Mouse (Mus musculus) E14TG2a.4 (cell line): ENCODE measurements at regions not wholly inside any gene's neighbourhood (a gene's known extent, or its start where the extent isn't known, plus 50 kb on each side); places are given as distances from the start of the nearest gene placed in this dataset.
"Not testable (repeated sequence)": the region's sequence is repeated elsewhere in the genome, so short reads cannot be mapped to it uniquely, and the experiment has no call there.

Experiments used
- CTCF ChIP-seq: conservative IDR thresholded peaks from 2 replicates; pipeline ENCODE4 v1.5.1; 2014; ENCODE audit warnings: low read length
- NANOG ChIP-seq: IDR thresholded peaks from 2 replicates; pipeline ENCODE4 v1.6.1; 2014; ENCODE audit warnings: borderline replicate concordance, low read length, mixed read lengths
- POU5F1 ChIP-seq: IDR thresholded peaks from 2 replicates; pipeline ENCODE4 v1.6.1; 2014; ENCODE audit warnings: low read length, borderline replicate concordance

DNA sequence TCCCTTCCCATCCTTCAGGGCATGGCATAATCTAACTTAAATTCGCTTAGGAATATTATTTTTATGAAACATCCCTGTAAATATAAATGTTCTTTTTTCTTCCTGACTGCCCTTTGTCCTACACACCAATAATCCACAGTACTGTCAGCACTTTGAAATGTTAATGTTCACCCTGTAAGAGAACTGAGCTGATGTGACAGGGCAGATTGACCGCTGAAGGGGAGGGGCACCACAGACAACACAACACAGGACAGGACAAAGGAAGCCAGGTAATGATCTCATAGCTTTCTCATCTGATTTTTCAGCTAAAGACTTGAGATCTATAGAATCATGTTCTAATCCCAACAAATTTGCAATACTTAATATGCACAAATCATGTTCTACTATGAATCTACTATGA is 212.2 kb upstream of the Snrpn start:
- not testable (repeated sequence) for TF ChIP-seq POU5F1, CTCF, NANOG
